Mouse (Mus musculus): ENCODE measurements around the gene Arf4. TPM values are rescaled to one million over a fixed set of nuclear protein-coding genes. Genes with fewer than 3 reads are reported as not detected.

Gene Arf4
- polyA plus RNA-seq, 1 experiment, result 8.4 TPM

GRCm38 (mm10) chr14:26626605-26627140, 11.2 kb upstream of the Arf4 start:
- peaks cover 84% of the 10 kb centered on the region for H3K36me3 ChIP-seq (ENCODE audit: control insufficient read depth)

GRCm38 (mm10) chr14:26637025-26637850, 636 bp upstream of the Arf4 start:
- TF ChIP-seq TAL1 (IDR thresholded peaks at IDR 0.05; ENCODE audit: low read length), result no peak
- no peak for TF ChIP-seq GATA1 (IDR thresholded peaks at IDR 0.05; ENCODE audit: low read length)
- Histone ChIP-seq H3K27me3 (ENCODE audit: control insufficient read depth) (no peaks in the 10 kb centered on the region), H3K4me1 (ENCODE audit: control insufficient read depth) (peaks cover 36% of the 10 kb centered on the region), H3K9me3 (ENCODE audit: control insufficient read depth, low read length) (no peaks in the 10 kb centered on the region), H3K4me3 (replicated peaks) (peak overlapping the region; percentile 99), H3K36me3 (ENCODE audit: control insufficient read depth) (peaks cover 13% of the 10 kb centered on the region)

More at GRCm38 (mm10) chr14:26626605-26627140, 11.2 kb upstream of the Arf4 start:
- Histone ChIP-seq H3K27me3 (ENCODE audit: control insufficient read depth) (no peaks in the 10 kb centered on the region), H3K4me1 (ENCODE audit: control insufficient read depth) (no peaks in the 10 kb centered on the region), H3K9me3 (ENCODE audit: control insufficient read depth, low read length) (no peaks in the 10 kb centered on the region), H3K4me3 (replicated peaks) (no peak overlapping the region)
- TF ChIP-seq GATA1 (IDR thresholded peaks at IDR 0.05; ENCODE audit: low read length) (no peak), TAL1 (IDR thresholded peaks at IDR 0.05; ENCODE audit: low read length) (no peak)

GRCm38 (mm10) chr14:26638708-26639084, 822 bp downstream of the Arf4 start:
- Histone ChIP-seq H3K4me1 (ENCODE audit: control insufficient read depth) (peaks cover 38% of the 10 kb centered on the region), H3K27me3 (ENCODE audit: control insufficient read depth) (no peaks in the 10 kb centered on the region), H3K9me3 (ENCODE audit: control insufficient read depth, low read length) (no peaks in the 10 kb centered on the region), H3K36me3 (ENCODE audit: control insufficient read depth) (peaks cover 2% of the 10 kb centered on the region), H3K4me3 (replicated peaks) (peak overlapping the region; percentile 99)
- no peak for TF ChIP-seq TAL1 (IDR thresholded peaks at IDR 0.05; ENCODE audit: low read length)
- no peak for TF ChIP-seq GATA1 (IDR thresholded peaks at IDR 0.05; ENCODE audit: low read length)

GRCm38 (mm10) chr14:26639251-26639650, 1.4 kb downstream of the Arf4 start:
- Histone ChIP-seq H3K4me1 (ENCODE audit: control insufficient read depth) (peaks cover 38% of the 10 kb centered on the region), H3K9me3 (ENCODE audit: control insufficient read depth, low read length) (no peaks in the 10 kb centered on the region), H3K4me3 (replicated peaks) (peak overlapping the region; percentile 99), H3K36me3 (ENCODE audit: control insufficient read depth) (peaks cover 2% of the 10 kb centered on the region; the same call in 1 of the 2 replicates), H3K27me3 (ENCODE audit: control insufficient read depth) (no peaks in the 10 kb centered on the region)
- TF ChIP-seq GATA1 (IDR thresholded peaks at IDR 0.05; ENCODE audit: low read length) (no peak), TAL1 (IDR thresholded peaks at IDR 0.05; ENCODE audit: low read length) (no peak)

DNA sequence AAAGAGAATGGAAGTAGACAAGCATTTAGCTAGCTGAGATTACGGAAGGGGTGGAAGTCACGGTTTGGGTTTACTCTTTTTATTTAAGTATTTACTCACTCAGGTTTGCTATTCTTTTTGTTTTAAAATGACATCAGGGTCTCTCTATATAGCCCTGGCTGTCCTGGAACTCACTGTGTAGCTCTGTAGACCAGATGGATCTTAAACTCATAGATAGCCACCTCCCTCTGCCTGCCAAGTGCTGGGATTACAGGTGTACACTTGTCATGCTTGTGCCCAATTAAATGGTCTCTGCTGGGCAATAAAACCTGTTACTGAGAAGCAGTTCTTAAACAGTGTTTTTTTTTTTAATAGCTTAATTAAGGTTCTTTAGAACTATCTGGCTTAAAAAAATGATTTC, 2.1 kb downstream of the Arf4 start:
- H3K4me3 ChIP-seq (replicated peaks), result peak overlapping the region; percentile 99
- H3K4me1 ChIP-seq (ENCODE audit: control insufficient read depth), result peaks cover 38% of the 10 kb centered on the region
- peaks cover 2% of the 10 kb centered on the region; the same call in 1 of the 2 replicates for H3K36me3 ChIP-seq (ENCODE audit: control insufficient read depth)
- TF ChIP-seq TAL1 (IDR thresholded peaks at IDR 0.05; ENCODE audit: low read length) (no peak), GATA1 (IDR thresholded peaks at IDR 0.05; ENCODE audit: low read length) (no peak)
- H3K27me3 ChIP-seq (ENCODE audit: control insufficient read depth), result no peaks in the 10 kb centered on the region
- H3K9me3 ChIP-seq (ENCODE audit: control insufficient read depth, low read length), result no peaks in the 10 kb centered on the region

DNA sequence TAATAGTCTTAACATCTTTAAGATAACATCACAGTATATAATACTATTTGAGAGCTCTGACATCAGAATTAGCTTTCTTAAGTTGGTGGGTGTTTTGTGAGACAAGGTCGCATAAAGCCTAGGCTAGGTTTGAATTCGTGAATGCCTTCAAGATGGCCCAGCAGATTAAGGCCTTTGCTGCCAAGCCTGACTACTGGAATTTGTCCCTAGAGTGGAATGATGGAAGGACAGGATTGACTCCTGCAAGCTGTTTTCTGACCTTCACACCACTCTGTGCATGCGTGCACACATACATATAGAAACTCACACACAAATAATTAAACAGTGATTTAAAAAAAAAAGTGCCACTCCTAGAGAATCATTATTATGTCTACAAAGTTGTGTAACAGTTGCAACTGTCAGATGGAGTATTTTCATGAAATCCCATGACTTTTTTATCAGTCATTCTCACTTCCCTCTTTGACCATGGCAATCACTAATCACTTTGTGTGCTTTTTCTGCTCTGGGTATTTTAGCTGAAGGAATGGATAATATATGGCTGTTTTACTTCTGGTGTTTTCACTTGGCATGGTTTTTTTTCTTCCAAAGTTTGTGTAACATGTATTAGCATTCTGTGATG, 5.2 kb downstream of the Arf4 start:
- Histone ChIP-seq H3K36me3 (ENCODE audit: control insufficient read depth) (peaks cover 19% of the 10 kb centered on the region), H3K9me3 (ENCODE audit: control insufficient read depth, low read length) (no peaks in the 10 kb centered on the region), H3K4me3 (replicated peaks) (no peak overlapping the region), H3K4me1 (ENCODE audit: control insufficient read depth) (peaks cover 17% of the 10 kb centered on the region), H3K27me3 (ENCODE audit: control insufficient read depth) (no peaks in the 10 kb centered on the region)
- TF ChIP-seq GATA1 (IDR thresholded peaks at IDR 0.05; ENCODE audit: low read length), result no peak; the same call in 1 of the 2 replicates
- no peak for TF ChIP-seq TAL1 (IDR thresholded peaks at IDR 0.05; ENCODE audit: low read length)

GRCm38 (mm10) chr14:26645989-26646650, 8.2 kb downstream of the Arf4 start:
- Histone ChIP-seq H3K4me3 (replicated peaks) (no peak overlapping the region), H3K36me3 (ENCODE audit: control insufficient read depth) (peaks cover 35% of the 10 kb centered on the region), H3K27me3 (ENCODE audit: control insufficient read depth) (no peaks in the 10 kb centered on the region), H3K9me3 (ENCODE audit: control insufficient read depth, low read length) (no peaks in the 10 kb centered on the region), H3K4me1 (ENCODE audit: control insufficient read depth) (peaks cover 1% of the 10 kb centered on the region; the same call in 1 of the 2 replicates)
- no peak for TF ChIP-seq GATA1 (IDR thresholded peaks at IDR 0.05; ENCODE audit: low read length)

- Histone ChIP-seq H3K36me3 (ENCODE audit: control insufficient read depth) (peaks cover 46% of the 10 kb centered on the region), H3K9me3 (ENCODE audit: control insufficient read depth, low read length) (no peaks in the 10 kb centered on the region), H3K4me3 (replicated peaks) (no peak overlapping the region), H3K27me3 (ENCODE audit: control insufficient read depth) (no peaks in the 10 kb centered on the region), H3K4me1 (ENCODE audit: control insufficient read depth) (peaks cover 1% of the 10 kb centered on the region; the same call in 1 of the 2 replicates)
- TF ChIP-seq GATA1 (IDR thresholded peaks at IDR 0.05; ENCODE audit: low read length) (no peak), TAL1 (IDR thresholded peaks at IDR 0.05; ENCODE audit: low read length) (no peak)
Measured at GRCm38 (mm10) chr14:26647811-26648210, 9.9 kb downstream of the Arf4 start.

GRCm38 (mm10) chr14:26651901-26652300, 14.0 kb downstream of the Arf4 start:
- Histone ChIP-seq H3K4me1 (ENCODE audit: control insufficient read depth) (no peaks in the 10 kb centered on the region), H3K27me3 (ENCODE audit: control insufficient read depth) (no peaks in the 10 kb centered on the region), H3K9me3 (ENCODE audit: control insufficient read depth, low read length) (no peaks in the 10 kb centered on the region), H3K36me3 (ENCODE audit: control insufficient read depth) (peaks cover 73% of the 10 kb centered on the region), H3K4me3 (replicated peaks) (no peak overlapping the region)
- TF ChIP-seq GATA1 (IDR thresholded peaks at IDR 0.05; ENCODE audit: low read length) (no peak), TAL1 (IDR thresholded peaks at IDR 0.05; ENCODE audit: low read length) (no peak)
